Mouse (Mus musculus): Measurements from ENCODE around the gene Misp.

DNA sequence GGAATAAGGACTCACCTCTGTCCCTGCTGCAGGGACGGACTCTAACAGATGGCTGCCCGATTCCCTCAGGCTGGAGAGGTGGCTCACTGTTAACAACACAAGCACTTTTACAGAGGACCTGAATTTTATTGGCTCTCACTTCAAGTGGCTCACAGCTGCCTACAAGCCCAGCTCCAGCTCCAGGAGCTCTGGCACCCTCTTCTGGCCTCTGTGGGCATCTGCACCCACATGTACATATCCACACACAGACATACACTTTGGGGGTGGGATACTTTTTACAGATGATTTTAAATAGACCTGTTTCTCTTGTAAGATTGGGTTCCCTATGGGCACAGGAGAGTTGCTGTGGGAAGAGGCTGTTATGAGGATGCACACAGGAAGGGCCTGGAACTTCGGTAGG lies 48.5 kb upstream of the Misp start:
- TF ChIP-seq CTCF (IDR thresholded peaks at IDR 0.05; ENCODE audit: low read depth, low read length): no peak
- TF ChIP-seq POLR2A (IDR thresholded peaks at IDR 0.05; ENCODE audit: borderline replicate concordance, low read depth, low read length): no peak

All from bone marrow macrophage, adult 2 months (primary cell).